Mouse (Mus musculus) lung, embryonic 16.5 days (tissue): ENCODE data around the gene Notch1. TPM values are rescaled to one million over a fixed set of nuclear protein-coding genes. Genes with fewer than 3 reads are reported as not detected.

Source experiments
- ATAC-seq: fragments of 200-750 bp; cut with Nextera tagmentation; 2 replicates; pipeline ENCODE4 v1.8.0; 2017; ENCODE audit warnings: low read depth, mild to moderate bottlenecking, moderate library complexity
- H3K27ac ChIP-seq: fragments of 300-500 bp; sonication (generic); 2 replicates; pipeline ENCODE4 v1.5.1; 2014; ENCODE audit warnings: mild to moderate bottlenecking, control low read depth, low read length
- H3K27me3 ChIP-seq: fragments of 300-500 bp; sonication (generic); 2 replicates; pipeline ENCODE4 v1.6.1; 2014; ENCODE audit warnings: low read depth, low read length, mixed read lengths; ENCODE audit not compliant: control insufficient read depth, insufficient read depth
- H3K36me3 ChIP-seq: fragments of 300-500 bp; sonication (generic); 2 replicates; pipeline ENCODE4 v1.6.1; 2014; ENCODE audit warnings: low read length; ENCODE audit not compliant: control insufficient read depth, insufficient read depth
- H3K4me1 ChIP-seq: fragments of 300-500 bp; sonication (generic); replicated peaks from 2 replicates; pipeline ENCODE4 v1.6.1; 2014; ENCODE audit warnings: low read length, mixed read lengths; ENCODE audit not compliant: control insufficient read depth, insufficient read depth
- H3K4me2 ChIP-seq: fragments of 300-500 bp; sonication (generic); 2 replicates; pipeline ENCODE4 v1.6.1; 2014; ENCODE audit warnings: low read depth, low read length, control low read depth
- H3K4me3 ChIP-seq: fragments of 300-500 bp; sonication (generic); 2 replicates; pipeline ENCODE4 v1.5.1; 2014; ENCODE audit warnings: mild to moderate bottlenecking, low read length, control low read depth
- H3K9ac ChIP-seq: fragments of 300-500 bp; sonication (generic); 2 replicates; pipeline ENCODE4 v1.6.1; 2014; ENCODE audit warnings: low read length, control low read depth
- H3K9me3 ChIP-seq: fragments of 300-500 bp; sonication (generic); 2 replicates; pipeline ENCODE4 v1.6.1; 2016; ENCODE audit warnings: low read length; ENCODE audit not compliant: control insufficient read depth
- WGBS: fragments of 180-500 bp; shearing (Covaris S2); extraction: QIAGEN DNeasy Blood & Tissue Kit; methylation state at CpG from one replicate; pipeline ENCODE4 v1.1.7; 2014; 5-methylcytosine and 5-hydroxymethylcytosine counted together
- polyA plus RNA-seq: library from polyadenylated mRNA; unstranded; fragments of >200 nt; fragmentation: Nextera tagmentation; extraction: Ambion mirVana; gene quantifications from 2 replicates; pipeline ENCODE4 v1.2.1, GENCODE M21; 2015

The Notch1 gene
- polyA plus RNA-seq, 1 experiment from 2014 or later: 20.5 TPM

DNA sequence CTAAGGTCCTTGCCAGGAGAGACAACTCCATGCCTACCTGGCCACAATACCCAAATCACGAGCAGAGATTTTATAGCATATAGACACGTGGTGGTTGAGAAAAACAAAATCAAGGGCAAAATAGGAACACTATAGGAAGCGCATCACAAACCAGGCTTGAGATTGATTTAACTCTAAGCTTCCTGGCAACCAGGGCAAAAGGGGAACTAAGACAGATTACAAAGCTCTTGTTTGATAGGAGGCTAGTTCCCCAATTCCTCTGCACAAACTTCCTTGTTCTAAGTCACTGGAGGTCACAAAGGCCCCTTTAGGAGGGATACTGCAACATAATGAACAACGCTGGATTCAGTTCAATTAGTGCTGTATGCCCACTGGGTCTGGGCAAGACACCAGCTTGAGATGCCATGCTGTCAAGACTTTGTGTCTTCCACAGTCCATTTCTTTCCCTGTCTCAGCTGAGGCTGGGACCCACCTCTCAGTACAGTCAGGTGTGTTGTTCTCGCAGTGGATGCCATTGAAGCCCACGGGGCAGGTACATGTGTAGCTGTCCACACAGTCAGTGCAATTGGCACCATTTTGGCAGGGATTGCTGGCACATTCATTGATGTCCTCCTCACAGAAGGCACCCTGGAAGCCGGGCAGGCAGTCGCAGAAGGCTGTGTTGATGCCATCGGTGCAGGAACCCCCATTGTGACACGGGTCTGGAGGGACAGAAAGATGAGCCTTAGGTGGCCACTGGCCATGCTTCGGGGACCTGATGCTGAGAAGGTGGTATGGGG is 44.0 kb downstream of the Notch1 start:
- Histone ChIP-seq H3K27ac (no peak overlapping the region), H3K27me3 (no peaks in the 10 kb centered on the region), H3K9me3 (no peaks in the 10 kb centered on the region), H3K36me3 (peaks cover 71% of the 10 kb centered on the region), H3K9ac (no peak overlapping the region), H3K4me3 (no peak overlapping the region), H3K4me2 (no peak overlapping the region), H3K4me1 (peaks cover 2% of the 10 kb centered on the region; the same call in 1 of the 2 replicates)
- WGBS: 90% methylated on average over 11 of the region's 11 CpGs
- ATAC-seq: no peak

DNA sequence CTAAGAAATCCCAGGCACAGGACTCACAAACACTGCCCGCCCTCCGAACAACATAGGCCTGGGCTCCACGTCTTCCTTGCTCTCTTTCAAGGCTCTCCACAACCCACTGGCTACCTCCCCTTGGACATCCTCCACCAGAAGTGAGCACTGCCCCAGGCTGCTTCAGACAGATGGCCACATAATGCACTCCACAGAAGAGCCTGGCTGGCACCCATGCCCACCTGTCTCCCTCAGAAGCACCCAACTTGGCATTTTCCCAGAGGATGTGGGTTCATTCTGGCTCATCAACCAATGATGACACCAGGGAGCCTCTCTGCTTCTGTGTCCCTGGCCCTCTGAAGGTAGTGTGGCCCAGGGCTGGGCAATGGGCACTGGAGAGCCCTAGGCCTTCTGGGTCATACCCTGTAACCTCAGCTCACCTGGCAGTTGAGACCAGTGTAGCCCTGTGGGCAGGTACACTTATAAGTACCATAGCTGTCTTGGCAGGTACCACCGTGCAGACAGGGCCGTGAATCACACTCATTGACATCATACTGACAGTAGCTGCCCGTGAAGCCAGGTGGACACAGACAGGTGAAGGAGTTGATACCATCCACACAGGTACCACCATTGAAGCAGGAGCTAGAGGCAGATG is 44.7 kb downstream of the Notch1 start:
- H3K27me3 ChIP-seq: no peaks in the 10 kb centered on the region
- H3K4me3 ChIP-seq: no peak overlapping the region
- H3K4me1 ChIP-seq: peaks cover 2% of the 10 kb centered on the region; the same call in 1 of the 2 replicates
- ATAC-seq: no peak
- no peak overlapping the region for H3K27ac ChIP-seq
- H3K9ac ChIP-seq: no peak overlapping the region
- no peaks in the 10 kb centered on the region for H3K9me3 ChIP-seq
- peaks cover 74% of the 10 kb centered on the region for H3K36me3 ChIP-seq
- H3K4me2 ChIP-seq: no peak overlapping the region
- WGBS: 87% methylated on average over 6 of the region's 6 CpGs

DNA sequence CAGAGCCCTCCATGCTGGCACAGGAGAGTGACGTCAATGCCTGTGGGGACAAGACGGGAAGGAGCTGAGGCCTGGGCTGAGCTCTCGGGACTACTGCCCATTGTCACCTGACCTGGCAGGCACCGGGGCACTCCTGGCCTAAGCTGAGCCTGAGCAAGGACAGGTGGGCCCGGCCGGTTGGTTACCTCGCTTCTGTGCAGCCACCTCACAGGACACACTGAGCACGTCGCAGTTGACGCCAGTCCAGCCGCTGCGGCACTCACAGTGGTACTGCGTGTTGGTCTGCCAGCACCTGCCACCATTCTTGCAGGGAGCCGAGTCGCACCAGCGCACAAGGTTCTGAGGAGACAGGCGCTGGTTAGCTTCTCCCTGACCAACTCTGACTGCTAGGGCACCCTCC is 45.5 kb downstream of the Notch1 start:
- 86% methylated on average over 17 of the region's 17 CpGs for WGBS
- ATAC-seq: no peak
- no peaks in the 10 kb centered on the region for H3K27me3 ChIP-seq
- no peak overlapping the region for H3K4me2 ChIP-seq
- peaks cover 2% of the 10 kb centered on the region; the same call in 1 of the 2 replicates for H3K4me1 ChIP-seq
- H3K36me3 ChIP-seq: peaks cover 76% of the 10 kb centered on the region
- H3K9ac ChIP-seq: no peak overlapping the region
- no peak overlapping the region for H3K27ac ChIP-seq
- no peaks in the 10 kb centered on the region for H3K9me3 ChIP-seq
- no peak overlapping the region for H3K4me3 ChIP-seq

DNA sequence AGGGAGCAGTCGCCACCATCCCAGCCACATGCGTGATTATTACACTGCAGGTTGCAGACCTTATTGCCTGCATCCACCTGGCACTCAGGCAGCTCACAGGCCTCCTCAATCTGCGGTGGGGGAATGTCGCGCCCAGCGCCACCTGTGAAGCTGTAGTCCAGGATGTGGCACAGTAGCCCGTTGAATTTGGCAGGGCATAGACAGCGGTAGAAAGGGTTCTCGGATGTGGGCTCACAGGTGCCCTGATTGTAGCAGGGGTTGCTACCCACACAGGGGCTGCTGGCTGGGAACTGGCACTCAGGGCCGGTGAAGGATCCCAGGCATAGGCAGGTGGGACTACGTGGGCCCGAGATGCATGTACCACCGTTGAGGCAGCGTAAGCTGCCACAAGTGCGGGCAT is 48.1 kb downstream of the Notch1 start:
- H3K9ac ChIP-seq: no peak overlapping the region
- no peak overlapping the region for H3K4me3 ChIP-seq
- no peak for ATAC-seq
- H3K4me1 ChIP-seq: no peaks in the 10 kb centered on the region
- H3K9me3 ChIP-seq: no peaks in the 10 kb centered on the region
- peaks cover 82% of the 10 kb centered on the region for H3K36me3 ChIP-seq
- H3K27me3 ChIP-seq: no peaks in the 10 kb centered on the region
- WGBS: 92% methylated on average over 15 of the region's 15 CpGs
- no peak overlapping the region for H3K4me2 ChIP-seq
- H3K27ac ChIP-seq: no peak overlapping the region

DNA sequence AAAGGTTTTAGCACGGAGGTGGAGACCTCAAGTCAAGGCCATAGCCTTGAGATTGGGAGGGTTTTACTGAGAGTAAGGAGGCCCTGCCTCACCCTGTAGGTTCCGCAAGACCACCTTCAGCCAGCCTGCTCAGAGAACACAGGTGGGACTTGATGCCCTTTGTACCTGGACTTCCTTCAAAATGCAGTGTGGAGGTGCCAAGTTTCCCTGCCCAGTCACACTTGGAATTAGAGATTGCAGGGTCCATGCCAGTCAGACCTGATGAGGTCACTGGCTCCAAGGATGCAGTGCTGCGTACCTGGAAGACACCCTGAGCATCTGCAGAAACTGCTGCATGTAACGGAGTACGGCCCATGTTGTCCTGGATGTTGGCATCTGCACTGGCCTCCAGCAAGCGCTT is 53.1 kb downstream of the Notch1 start:
- Histone ChIP-seq H3K9ac (no peak overlapping the region), H3K36me3 (peaks cover 72% of the 10 kb centered on the region), H3K9me3 (no peaks in the 10 kb centered on the region), H3K27ac (no peak overlapping the region), H3K27me3 (no peaks in the 10 kb centered on the region), H3K4me1 (peaks cover 21% of the 10 kb centered on the region), H3K4me2 (no peak overlapping the region), H3K4me3 (no peak overlapping the region)
- no peak for ATAC-seq
- WGBS: 93% methylated on average over 6 of the region's 6 CpGs

DNA sequence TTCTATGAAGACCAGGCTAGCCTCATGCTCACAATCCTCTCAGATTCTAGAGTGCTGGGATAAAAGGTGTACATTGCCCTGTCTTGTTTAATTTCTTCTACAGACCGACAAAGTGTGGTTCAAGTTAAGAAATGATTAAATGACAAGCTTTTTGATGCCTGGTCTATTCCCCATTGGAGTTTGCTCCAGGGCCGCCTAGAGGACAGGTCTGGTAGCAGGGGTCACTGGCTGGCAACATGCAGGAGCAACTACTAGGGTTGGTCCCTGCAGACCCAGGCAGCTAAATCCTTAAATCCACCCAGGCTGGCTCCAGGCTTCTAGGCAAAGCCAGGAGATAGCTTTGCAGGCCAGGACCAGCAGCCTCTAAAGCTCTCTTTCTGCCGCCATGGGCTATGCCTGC is 53.5 kb downstream of the Notch1 start:
- H3K27ac ChIP-seq: no peak overlapping the region
- H3K4me1 ChIP-seq: peaks cover 25% of the 10 kb centered on the region
- H3K4me3 ChIP-seq: no peak overlapping the region
- H3K27me3 ChIP-seq: no peaks in the 10 kb centered on the region
- no peak overlapping the region for H3K4me2 ChIP-seq
- H3K9me3 ChIP-seq: no peaks in the 10 kb centered on the region
- no peak for ATAC-seq
- no peak overlapping the region for H3K9ac ChIP-seq
- peaks cover 67% of the 10 kb centered on the region for H3K36me3 ChIP-seq
- WGBS: 74% methylated on average over 3 of the region's 3 CpGs

DNA sequence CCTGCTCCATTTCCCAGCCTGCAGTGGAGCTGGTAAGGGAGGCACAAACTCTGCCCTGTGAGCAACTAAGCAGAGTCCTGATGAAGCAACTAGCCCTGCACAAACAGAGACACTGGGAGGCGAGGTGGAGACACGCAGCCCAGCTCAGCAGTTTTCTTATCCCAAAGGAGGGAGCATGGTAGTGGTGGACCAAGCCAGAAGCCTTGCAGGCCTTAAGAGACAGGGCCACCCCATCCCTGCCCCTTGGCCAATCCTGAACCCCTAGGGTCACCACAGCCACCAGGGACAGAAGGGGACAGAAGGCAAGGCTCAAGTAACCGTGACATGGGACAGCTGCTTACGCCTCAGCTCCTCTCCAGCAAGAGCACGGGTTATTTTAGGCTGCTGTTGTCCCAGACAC is 54.8 kb downstream of the Notch1 start:
- Histone ChIP-seq H3K4me3 (no peak overlapping the region), H3K36me3 (peaks cover 57% of the 10 kb centered on the region), H3K4me1 (peaks cover 26% of the 10 kb centered on the region), H3K4me2 (no peak overlapping the region), H3K9me3 (no peaks in the 10 kb centered on the region), H3K27me3 (no peaks in the 10 kb centered on the region), H3K27ac (no peak overlapping the region), H3K9ac (no peak overlapping the region)
- ATAC-seq: no peak
- WGBS: 73% methylated on average over 5 of the region's 5 CpGs

DNA sequence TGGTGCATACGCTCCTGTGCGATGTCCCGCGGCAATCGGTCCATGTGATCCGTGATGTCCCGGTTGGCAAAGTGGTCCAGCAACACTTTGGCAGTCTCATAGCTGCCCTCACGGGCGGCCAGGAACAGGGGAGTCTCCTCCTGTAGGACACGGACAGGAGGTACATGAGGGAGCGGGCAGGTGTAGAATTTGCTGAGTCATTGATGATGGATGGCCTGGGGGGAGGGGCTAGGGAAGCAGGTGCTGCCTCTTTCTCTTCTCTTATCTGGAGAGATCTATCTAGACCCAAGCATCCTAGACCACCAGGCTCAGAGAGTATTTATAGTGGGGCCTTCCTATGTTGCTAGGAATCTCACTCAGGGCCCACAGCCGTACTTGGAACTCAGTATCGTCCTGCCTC is 55.6 kb downstream of the Notch1 start:
- H3K4me2 ChIP-seq: no peak overlapping the region
- no peaks in the 10 kb centered on the region for H3K9me3 ChIP-seq
- 83% methylated on average over 13 of the region's 13 CpGs for WGBS
- peaks cover 26% of the 10 kb centered on the region for H3K4me1 ChIP-seq
- no peaks in the 10 kb centered on the region for H3K27me3 ChIP-seq
- H3K36me3 ChIP-seq: peaks cover 51% of the 10 kb centered on the region
- H3K9ac ChIP-seq: no peak overlapping the region
- ATAC-seq: no peak
- H3K4me3 ChIP-seq: no peak overlapping the region
- H3K27ac ChIP-seq: peak overlapping the region; percentile 43; the same call in 1 of the 2 replicates

DNA sequence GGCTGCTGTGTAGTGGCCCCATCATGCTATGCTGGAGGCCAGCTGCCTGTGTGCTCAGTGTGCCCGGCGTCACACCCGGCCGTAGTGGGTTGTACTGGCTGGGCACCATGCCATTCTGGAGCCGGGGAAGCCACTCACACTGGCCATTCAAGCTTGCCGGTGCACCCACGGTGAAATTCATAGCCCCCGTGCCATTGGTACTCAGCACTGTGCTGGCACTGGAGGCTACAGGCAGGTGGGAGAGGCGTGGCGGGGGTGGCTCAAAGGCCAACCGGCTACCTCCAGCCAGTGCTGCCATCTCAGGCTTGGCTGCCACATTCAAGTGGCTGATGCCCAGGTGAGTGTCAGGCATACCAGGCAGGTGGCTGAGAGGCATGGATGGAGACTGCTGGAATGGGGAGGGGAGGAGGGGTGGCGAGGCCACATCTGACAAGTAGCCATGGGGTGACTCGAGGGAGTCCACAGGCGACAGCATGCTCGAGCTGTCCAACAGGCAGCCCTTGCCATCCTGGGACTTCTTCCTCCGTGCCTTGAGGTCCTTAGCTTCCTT is 56.3 kb downstream of the Notch1 start:
- H3K4me3 ChIP-seq: no peak overlapping the region
- H3K4me2 ChIP-seq: no peak overlapping the region
- peak overlapping the region; percentile 43 for H3K27ac ChIP-seq
- H3K9me3 ChIP-seq: no peaks in the 10 kb centered on the region
- no peak overlapping the region for H3K9ac ChIP-seq
- WGBS: 70% methylated on average over 16 of the region's 16 CpGs
- no peak; the same call in 1 of the 2 replicates for ATAC-seq
- H3K36me3 ChIP-seq: peaks cover 46% of the 10 kb centered on the region
- no peaks in the 10 kb centered on the region for H3K27me3 ChIP-seq
- H3K4me1 ChIP-seq: peaks cover 26% of the 10 kb centered on the region
